Mouse (Mus musculus): ENCODE measurements around the gene Nup62.

Nup62 gene

DNA sequence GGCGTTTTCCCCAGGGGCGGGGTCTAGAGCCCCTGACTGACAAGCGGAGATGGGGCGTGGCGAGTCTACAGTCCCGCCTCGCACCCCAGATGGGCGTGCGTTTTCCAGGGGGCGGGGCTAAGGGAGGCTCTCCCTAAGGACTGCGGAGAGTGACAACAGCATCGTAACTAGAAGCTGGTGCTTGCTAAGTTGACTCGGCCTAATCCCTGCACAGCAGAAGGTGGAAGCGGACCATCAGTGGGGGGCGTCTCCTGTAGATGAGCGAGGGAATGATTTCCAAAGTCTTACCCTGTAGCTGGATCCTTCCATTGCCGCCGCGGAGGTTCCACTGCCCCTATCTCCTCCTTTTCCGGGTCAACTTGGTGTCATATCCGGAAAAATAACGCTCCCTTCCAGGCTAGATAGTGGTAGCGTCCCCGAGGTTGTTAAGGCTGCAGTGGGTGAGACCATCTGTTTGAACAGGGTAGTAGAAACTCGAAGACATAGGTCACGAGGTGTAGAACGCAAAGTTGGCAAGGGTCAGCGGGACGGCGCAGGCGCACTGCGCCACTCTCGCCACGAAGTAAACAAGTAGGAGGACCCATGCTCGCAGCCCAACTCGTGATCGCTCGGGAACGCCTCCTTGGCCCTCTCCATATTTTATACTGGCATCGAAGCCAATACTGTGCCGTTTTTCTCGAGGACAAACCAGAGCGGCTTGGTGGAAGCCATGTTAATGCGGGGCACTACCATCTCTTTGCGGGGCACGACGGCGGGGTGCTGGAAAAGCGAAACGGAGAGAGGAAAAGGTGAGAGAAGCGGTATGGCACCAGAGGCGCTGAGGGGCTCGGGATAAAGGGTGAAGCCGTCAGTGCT lies 32.9 kb downstream of the Nup62 start, which contains the start of the genes Akt1s1 and Tbc1d17:
Akt1s1 (plus strand) TSS at position 431 of the 855 bp plus-strand sequence.
Tbc1d17 (minus strand) TSS at position 519 of the 855 bp plus-strand sequence.
- DNase-seq (ENCODE audit: low read depth), result peak; percentile 100

DNA sequence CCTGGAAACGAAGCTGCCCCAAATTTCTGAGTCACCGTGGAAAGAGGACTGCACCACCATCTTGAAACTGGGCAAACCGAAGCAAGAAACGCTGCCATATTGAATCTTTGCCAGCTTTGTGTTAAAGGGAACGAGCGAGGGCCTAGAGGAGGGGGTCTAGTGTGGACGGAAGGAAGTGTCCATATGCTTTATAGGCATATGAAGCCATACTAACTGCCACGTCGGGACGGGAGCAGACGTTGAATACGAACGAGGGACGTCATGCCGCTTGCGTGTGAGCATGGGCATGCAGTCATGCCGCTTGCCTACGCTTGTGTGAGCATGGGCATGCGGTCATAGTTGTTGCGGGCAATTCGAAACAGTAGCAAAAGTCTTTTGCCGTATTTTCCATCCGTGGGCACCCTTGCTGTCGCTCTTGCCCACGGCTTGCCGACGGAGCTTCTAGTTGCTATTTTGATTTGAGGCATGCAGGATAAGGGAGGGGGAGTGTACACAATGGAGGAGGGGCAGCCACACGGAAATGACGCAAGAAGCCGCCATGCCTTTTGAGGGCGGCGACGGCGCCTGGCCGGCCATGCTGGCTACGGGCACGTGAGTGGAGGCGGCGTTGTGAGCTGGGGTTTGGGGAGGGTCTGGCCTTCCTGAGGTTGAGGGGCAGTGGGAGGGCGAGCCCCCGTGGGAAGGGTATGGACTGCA lies 33.7 kb downstream of the Nup62 start:
- DNase-seq (ENCODE audit: low read depth), result peak; percentile 99

DNA sequence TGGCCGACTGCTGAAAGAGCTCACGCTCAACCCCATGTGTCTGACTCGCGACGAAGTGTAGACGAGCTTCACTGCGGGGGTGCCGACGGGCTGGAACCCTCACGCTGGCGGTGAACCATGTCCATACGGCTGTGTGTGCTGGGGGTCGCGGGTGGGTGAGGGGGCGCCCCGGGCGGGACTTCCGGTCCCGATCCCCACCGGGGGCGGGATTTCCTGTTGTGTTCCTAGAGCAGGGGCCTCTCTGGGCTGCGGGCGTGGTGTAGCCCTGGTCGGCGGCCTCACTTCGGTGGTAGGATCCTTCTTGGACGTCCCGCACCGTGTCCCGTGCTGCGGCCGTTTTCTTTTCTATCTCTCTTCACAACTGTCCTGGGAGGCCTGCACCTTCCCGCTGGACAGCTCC lies 34.3 kb downstream of the Nup62 start:
- DNase-seq (ENCODE audit: low read depth), result peak; percentile 79

DNA sequence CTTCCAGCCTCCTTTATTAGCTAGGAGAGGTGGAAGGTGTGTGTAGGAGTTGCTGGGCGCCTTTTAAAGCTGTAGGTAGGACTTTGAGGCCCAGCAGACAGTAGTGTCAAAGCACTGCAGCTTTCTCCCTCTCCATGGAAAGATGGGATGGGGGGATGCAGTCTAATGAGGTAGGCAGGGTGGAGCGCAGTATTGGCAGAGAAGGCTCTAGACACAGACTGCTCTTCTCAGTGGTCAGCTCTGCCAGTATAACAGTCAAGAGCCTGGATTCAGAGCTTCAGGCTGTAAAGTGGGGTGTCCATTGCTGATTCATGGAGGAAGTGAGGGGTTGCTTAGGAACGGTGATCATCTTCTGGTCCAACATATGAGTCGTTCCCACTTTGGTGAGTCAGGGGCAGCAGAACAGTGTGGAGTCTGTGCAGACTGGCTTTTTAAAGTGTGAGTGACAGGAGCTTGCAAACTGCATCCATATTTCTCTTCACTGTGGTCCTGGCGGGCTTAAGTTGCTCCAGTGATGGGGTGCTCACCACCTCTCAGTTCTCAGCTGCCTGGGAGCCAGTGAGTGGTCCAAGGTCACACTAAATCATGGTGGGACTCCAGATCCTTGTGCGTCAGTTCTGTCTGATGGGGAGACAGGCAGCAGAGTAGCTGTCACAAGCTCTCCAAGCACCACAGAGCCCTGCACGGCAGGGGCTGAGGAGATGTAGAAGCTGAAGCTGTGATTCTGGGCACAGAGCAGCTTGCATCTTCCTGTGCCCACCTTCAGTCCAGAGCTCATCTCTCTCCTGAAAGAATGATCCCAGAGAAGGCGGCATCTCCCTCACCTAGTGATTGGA lies 35.1 kb downstream of the Nup62 start:
- peak; percentile 62 for DNase-seq (ENCODE audit: low read depth)

DNA sequence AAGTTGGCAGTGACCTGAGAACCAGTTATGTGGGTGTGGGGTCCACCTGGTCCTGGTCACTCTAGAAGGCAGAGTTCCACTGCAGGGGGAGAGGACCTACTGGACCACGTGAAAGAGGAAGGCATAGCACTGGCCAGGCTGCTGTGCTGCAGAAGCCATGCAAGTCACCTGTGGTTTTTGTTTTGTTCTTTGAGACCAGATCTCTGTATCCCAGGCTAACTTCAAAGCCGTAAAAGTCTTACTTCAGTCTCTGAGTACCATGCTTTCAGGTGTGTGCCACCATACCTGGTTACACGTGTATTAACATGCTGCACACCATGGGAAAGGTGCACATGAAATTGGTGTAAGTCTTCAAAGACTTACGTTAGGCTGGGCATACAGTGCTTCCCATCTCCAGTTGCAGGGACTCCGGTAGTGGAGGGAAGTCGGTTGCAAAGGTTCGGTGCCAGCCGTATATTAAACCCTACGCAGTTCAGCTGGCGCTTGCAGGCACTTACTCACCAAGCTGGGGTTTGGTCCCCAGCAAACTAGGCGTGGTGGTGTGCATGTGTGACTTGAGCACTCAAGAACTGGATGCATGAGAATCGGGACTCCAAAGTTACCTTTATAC lies 35.8 kb downstream of the Nup62 start:
- no peak for DNase-seq (ENCODE audit: low read depth)

DNA sequence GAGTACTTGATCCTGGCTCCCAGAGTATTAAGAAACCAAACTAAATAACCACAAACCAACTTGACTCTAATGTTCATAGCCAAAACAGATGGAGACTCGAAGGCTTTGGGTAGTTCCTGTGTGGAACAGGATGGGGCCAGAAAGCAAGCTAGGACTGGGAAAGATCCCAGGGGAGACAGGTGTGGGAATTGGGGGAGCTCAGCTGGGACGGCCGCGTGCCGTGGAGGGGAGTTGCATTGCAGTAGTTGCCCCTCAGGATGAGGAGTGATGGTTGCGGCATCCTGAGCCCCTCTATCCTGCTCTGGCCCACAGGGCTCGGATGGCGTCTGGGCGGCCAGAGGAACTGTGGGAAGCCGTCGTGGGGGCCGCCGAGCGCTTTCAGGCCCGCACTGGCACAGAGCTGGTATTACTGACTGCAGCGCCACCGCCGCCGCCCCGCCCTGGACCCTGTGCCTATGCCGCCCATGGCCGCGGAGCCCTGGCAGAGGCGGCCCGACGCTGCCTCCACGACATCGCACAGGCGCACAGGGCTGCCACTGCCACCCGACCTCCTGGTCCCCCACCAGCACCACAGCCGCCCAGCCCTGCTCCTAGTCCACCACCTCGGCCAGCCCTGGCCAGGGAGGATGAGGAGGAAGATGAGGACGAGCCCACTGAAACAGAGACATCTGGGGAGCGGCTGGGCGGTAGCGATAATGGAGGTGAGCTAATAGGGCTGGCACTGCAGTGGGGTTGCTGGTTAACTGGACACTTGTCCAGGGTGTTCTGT lies 36.6 kb downstream of the Nup62 start:
- no peak for DNase-seq (ENCODE audit: low read depth)

DNA sequence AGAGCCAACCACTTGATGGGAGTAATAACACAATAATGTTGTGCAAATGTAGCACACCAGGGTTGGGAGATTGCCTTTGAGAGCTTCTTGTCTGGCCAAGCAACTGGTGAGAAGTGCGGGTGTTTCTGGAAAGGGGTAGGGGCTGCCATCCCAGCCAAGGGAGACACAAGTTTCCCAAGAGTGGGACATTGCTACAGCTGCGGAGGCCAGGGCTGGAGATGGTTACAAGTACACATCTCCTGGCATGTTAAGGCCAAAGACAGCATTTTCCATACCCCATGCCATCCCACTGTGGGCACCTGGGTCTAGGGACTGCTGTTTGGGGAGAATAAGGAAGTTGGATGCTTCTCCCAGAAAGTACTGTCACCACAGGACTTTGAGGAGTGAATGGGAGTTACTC lies 37.2 kb downstream of the Nup62 start:
- no peak for DNase-seq (ENCODE audit: low read depth)

DNA sequence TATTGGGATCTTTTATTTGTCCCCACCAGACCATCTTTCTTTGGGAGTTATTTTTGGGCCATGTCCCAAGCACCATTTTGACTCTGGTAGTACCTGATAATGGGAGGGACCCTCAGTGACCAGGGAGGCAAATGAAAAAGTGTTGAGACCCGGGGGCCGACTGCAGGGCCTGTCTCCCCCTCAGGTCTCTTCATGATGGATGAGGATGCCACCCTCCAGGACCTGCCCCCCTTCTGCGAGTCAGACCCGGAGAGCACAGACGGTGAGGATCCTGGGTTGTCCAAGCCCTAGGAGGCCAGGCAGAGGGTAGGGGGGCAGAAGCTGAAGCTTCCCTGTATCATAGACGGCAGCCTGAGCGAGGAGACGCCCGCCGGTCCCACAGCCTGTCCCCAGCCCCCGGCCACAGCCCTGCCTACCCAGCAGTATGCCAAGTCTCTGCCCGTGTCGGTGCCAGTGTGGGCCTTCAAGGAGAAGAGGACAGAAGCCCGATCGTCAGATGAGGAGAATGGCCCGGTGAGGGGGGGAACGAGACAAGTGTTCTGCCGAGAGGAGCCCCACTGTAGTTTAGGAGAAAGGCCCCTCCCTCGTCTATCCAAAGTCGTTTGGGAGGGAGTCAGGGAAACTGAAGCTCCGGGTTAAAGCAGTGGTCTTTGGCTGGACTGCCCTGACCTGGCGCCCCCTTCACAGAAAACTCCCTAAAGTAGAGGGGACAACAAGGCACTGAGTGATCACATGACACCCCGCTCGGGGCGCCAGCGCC lies 37.9 kb downstream of the Nup62 start:
- no peak for DNase-seq (ENCODE audit: low read depth)

DNA sequence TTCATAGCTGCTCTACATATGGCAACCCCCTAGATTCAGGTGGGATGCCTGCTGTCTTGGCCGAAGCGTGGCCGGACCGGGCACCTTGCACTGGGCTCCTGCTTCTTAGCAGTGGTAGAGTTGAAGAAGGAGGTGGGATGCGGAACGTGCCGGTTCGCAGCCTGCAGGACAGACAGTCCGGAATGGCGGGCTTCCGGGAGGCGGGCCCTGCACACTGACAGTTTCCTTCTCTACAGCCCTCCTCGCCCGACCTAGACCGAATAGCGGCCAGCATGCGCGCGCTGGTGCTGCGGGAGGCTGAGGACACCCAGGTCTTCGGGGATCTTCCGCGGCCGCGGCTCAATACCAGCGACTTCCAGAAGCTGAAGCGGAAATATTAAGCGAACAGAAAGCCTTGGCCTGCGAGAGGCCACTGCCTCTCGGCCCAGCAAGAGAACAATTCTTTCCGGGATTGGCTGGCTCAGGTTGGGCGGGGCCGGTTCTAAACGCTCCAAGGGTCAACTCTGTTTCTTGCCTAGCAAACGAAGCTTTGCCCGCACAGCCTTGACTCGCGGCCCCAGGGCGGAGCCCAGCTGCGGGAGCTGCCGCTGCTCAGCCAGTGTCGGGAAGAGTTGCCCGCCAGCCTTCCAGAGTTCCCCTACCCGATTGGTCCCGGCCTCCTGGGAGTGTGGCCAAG lies 38.6 kb downstream of the Nup62 start:
- DNase-seq (ENCODE audit: low read depth), result peak; percentile 89

DNA sequence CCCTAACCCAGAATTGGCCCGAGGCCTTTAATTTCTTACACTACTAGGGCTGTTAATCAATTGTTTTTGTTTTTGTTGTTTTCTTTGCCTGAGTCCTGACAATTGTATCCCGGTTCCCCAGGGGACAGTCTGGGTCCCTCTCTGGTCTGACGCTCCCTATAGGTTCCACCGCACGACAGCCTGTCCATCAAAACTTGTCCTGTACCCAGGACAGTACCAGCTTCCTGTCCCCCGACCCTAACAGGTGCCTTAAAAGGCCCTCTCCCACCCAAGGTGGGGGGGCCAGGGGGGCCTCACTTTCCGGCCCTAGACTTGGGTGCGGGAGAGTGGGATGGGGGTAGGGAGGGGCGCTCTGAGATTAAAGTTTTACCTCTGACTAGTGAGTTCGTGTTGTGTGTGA lies 39.1 kb downstream of the Nup62 start:
- DNase-seq (ENCODE audit: low read depth), result no peak

DNA sequence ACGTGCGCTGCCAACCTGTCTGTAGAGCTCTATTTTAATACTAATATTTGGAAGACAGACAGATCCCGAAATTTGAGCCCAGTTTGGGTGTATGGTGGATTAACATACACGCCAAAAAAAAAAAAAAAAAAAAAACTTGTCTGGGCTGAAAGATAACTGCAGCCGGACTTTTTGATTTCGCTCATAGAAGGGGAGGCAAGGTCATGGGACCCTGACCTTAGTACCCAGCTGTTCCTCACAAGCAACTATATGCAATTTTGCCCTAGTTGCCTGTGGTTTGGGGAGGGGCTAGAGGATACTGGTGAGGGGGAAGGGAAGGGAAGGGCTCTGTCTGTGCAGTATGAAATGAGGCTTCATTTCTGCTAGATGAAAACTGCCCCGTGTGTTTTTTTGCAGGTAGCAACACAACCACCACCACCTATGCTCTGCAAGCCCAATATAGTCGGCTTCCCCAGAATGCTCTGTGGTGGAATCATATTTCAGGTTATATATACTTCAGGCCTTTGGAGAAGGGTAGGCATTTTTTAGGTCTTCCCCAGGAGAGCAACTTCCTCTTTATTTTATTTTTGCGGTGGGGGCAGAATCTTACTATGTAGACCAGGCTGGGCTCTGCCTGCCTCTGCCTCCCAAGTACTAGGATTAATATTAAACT lies 40.5 kb downstream of the Nup62 start:
- DNase-seq (ENCODE audit: low read depth), result peak; percentile 78

DNA sequence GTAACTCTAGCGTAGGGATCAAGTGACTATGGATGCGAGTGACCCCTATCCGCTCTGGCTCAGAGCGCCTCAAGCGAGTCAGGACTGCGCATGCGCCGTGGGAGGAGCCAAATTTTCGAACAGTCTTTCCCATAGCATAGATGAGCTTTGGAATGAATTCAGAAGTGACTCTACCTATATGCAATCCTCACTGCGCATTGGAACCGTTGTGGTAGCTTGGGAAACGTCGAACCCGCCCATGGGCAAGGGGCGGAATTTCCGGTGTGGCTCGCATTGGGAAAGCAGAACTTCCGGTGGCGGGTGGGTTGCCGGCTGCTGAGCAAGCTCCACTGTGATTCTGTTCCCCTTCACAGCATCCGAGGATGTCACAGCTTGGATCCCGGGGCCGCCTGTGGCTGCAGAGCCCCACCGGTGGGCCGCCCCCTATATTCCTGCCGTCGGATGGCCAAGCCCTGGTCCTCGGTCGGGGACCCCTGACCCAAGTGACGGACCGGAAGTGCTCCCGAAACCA lies 41.2 kb downstream of the Nup62 start, which contains the start of gene Pnkp:
Pnkp (plus strand) TSS at position 98 of the 511 bp plus-strand sequence.
- peak; percentile 97 for DNase-seq (ENCODE audit: low read depth)

DNA sequence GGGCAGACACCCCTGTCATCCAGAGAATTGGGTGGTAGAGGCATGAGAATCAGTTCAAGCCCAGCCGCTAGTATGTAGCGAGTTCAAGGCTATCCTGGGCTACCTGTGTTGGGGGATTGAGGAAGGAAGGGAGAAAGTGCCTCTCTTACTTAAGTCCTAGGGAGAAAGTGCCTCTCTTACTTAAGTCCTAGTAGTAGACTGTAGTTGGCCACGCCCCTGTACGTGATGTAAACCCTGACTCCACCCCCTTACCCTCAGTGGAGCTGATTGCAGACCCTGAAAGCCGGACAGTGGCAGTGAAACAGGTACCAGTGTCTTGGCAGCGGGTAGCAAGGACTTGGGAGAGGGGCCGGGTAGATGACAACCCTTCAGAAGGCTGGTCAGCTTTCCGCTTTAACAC lies 42.0 kb downstream of the Nup62 start:
- DNase-seq (ENCODE audit: low read depth), result peak; percentile 84

DNA sequence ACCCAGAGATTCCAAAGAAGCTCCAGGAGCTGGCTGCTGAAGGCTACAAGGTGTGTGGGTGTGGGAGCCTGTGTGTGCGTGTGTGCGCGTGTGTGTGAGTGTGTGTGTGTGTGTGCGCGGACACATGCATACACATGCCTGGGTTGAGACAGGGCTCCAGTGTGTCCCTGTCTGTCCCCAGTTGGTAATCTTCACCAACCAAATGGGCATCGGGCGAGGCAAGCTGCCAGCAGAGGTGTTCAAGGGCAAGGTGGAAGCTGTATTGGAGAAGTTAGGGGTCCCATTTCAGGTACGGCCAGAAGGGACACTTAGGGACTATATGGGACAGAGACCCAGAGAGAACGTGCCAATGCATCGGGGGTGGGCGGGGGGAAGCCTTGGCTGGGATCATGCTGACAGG lies 44.0 kb downstream of the Nup62 start:
- no peak for DNase-seq (ENCODE audit: low read depth)

DNA sequence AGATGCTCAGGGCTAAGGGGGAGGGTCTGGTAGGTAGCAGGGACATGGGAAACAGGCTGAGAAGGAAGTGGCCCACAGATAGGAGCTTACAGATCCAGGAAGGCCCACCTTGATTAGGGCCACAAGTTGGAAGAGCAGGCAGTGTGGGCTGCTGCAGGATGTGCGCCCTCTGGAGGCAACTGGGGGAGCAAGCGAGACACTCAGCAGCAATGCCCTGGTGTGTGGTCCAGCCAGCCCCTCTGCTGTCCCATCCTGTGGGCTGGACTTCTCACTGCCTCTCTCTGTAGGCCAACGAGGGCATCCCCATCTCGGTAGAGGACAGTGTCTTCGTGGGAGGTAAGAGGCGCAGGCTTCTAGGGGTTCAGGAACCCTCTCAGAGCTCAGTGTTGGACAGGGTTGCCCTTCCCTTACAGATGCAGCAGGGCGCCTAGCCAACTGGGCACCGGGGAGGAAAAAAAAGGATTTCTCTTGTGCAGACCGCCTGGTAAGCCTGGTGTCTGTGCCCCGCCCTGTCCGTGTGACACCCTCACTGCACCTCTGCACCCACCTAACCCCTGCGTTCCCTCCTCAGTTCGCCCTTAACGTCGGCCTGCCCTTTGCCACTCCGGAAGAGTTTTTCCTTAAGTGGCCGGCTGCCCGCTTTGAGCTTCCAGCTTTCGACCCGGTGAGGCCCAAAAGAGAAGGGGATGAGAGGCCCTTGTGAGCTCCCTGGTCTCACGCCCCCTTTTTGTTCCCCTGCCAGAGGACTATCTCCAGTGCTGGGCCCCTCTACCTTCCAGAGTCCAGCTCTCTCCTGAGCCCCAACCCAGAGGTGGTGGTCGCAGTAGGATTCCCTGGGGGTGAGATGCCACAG lies 44.9 kb downstream of the Nup62 start:
- DNase-seq (ENCODE audit: low read depth), result peak; percentile 66

DNA sequence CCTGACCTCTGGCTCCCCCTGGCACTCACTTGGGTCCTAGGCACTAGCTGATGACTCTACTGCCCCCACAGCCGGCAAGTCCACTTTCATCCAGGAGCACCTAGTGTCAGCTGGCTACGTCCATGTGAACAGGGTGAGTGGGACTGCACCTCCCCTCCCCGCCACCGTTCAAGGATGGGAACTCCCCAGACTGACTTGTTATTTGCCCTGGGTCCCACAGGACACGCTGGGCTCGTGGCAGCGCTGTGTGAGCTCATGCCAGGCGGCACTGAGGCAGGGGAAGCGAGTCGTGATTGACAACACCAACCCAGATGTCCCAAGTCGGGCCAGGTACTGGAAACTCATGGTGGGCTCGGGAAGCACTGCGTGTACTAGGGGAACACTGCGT lies 45.5 kb downstream of the Nup62 start:
- DNase-seq (ENCODE audit: low read depth), result no peak

DNA sequence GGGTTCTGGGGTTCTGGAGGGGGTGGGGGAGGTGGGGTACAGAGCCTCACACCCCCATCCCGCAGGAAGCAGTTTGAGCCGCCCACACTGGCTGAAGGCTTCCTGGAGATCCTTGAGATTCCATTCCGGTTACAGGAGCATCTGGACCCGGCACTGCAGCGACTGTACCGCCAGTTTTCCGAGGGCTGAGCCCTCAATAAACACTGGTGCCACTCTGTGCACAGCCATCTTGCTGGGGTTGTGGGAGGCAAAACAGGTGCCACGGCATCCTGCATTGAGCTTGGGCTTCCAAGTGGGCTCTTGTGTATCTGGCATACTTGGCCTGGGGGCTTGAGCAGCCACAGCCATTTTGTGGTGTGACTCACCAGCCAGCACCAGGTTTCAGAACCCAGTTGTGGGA lies 46.5 kb downstream of the Nup62 start:
- no peak for DNase-seq (ENCODE audit: low read depth)

DNA sequence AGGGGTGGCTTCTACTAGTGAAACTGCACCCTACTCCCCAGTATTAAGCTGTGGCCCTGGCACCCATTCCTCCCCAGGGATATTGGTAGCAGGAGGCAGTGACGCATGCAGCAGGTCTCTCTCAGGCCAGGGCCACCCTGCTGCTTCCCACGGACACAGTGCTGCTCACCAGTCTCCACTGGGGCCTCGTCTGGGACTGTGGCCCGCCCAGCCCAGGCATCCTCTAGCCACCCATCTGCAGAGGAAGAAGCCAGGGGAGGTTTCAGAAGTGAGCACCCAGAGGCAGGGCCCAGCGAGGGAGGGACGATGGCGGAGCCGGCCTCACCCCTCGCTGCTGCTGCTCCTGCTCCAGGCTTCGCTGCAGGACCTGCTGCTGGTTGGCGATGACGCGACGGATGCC lies 47.3 kb downstream of the Nup62 start:
- no peak for DNase-seq (ENCODE audit: low read depth)

Measured in 416B (cell line).